Mouse (Mus musculus) neural tube, embryonic 11.5 days (tissue): ENCODE results near the gene Tbx21. TPM values are rescaled to one million over a fixed set of nuclear protein-coding genes. Genes with fewer than 3 reads are reported as not detected.

Source experiments
- ATAC-seq: fragments of 200-750 bp; cut with Nextera tagmentation; 2 replicates; pipeline ENCODE4 v1.8.0; 2017; ENCODE audit warnings: moderate number of reproducible peaks, mild to moderate bottlenecking, moderate TSS enrichment, moderate library complexity; ENCODE audit not compliant: insufficient read depth, low FRiP score, low TSS enrichment
- DNase-seq: peaks from one replicate; pipeline ENCODE4 v3.0.0-alpha.2; 2015; ENCODE audit warnings: low spot score
- H3K27ac ChIP-seq: fragments of 300-500 bp; sonication (generic); 2 replicates; pipeline ENCODE4 v1.5.1; 2014; ENCODE audit warnings: low read depth, mild to moderate bottlenecking, low read length
- H3K27me3 ChIP-seq: fragments of 300-500 bp; sonication (generic); 2 replicates; pipeline ENCODE4 v1.6.1; 2014; ENCODE audit warnings: mild to moderate bottlenecking, low read length, mixed read lengths; ENCODE audit not compliant: control insufficient read depth, insufficient read depth
- H3K36me3 ChIP-seq: fragments of 300-500 bp; sonication (generic); 2 replicates; pipeline ENCODE4 v1.6.1; 2014; ENCODE audit warnings: mild to moderate bottlenecking, low read length, moderate library complexity, mixed read lengths; ENCODE audit not compliant: control insufficient read depth, insufficient read depth
- H3K4me1 ChIP-seq: fragments of 300-500 bp; sonication (generic); 2 replicates; pipeline ENCODE4 v1.6.1; 2014; ENCODE audit warnings: low read length, mixed read lengths; ENCODE audit not compliant: control insufficient read depth, insufficient read depth
- H3K4me2 ChIP-seq: fragments of 300-500 bp; sonication (generic); 2 replicates; pipeline ENCODE4 v1.6.1; 2014; ENCODE audit warnings: low read depth, mild to moderate bottlenecking, moderate library complexity
- H3K4me3 ChIP-seq: fragments of 300-500 bp; sonication (generic); 2 replicates; pipeline ENCODE4 v1.5.1; 2014; ENCODE audit warnings: low read depth, low read length
- H3K9ac ChIP-seq: fragments of 300-500 bp; sonication (generic); 2 replicates; pipeline ENCODE4 v1.6.1; 2014; ENCODE audit warnings: mild to moderate bottlenecking, low read length
- H3K9me3 ChIP-seq: fragments of 300-500 bp; sonication (generic); 2 replicates; pipeline ENCODE4 v1.6.1; 2016; ENCODE audit warnings: low read length; ENCODE audit not compliant: control insufficient read depth
- WGBS: fragments of 180-500 bp; shearing (Covaris S2); extraction: QIAGEN DNeasy Blood & Tissue Kit; methylation state at CpG from one replicate; pipeline ENCODE4 v1.1.7; 2014; 5-methylcytosine and 5-hydroxymethylcytosine counted together
- polyA plus RNA-seq: library from polyadenylated mRNA; unstranded; fragments of >200 nt; fragmentation: Nextera tagmentation; extraction: Ambion mirVana; gene quantifications from 2 replicates; pipeline ENCODE4 v1.2.1, GENCODE M21; 2014

Gene Tbx21
- polyA plus RNA-seq, 1 experiment from 2014 or later, result 0.21 TPM

DNA sequence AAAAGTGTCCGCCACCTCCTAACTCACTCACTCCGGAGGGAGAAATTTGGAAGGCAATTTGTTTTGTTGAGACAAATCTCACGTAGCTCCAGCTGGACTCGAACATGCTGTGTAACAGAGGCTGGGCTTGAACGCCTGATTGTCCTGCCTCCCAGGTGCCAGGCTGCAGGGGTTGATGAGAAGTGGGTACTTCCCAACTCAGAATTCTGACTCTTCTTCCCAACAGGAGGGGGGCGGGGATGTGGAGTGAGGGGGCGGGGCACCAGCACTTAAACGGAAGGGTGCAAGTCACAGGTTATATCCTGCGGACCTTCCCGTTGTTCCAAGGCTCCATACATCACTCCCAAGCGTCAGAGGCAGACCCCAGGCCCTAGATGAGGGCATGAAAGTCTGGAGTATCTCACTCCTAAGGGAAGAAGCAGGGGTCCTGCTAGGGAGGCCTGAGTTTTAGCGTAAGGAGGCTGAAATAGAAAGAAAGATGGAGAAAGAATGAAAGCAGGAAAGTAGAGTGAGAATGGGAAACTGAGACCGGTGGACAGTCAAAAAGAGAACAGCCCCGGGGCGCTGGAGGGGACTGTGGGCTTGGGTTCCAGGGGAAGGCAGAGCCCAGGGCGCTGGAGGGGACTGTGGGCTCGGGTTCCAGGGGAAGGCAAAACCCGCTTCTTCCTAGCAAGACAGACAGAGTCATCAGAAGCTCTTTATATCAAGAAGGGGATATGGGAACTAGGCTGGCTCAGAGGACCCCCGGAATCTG lies 12.5 kb upstream of the Tbx21 start:
- DNase-seq (no peak), ATAC-seq (no peak)
- Histone ChIP-seq H3K4me1 (peaks cover 7% of the 10 kb centered on the region; the same call in 1 of the 2 replicates), H3K4me3 (peak overlapping the region; percentile 33), H3K36me3 (no peaks in the 10 kb centered on the region), H3K27ac (no peak overlapping the region), H3K9ac (no peak overlapping the region), H3K9me3 (no peaks in the 10 kb centered on the region), H3K27me3 (no peaks in the 10 kb centered on the region), H3K4me2 (peak overlapping the region; percentile 90)
- 15% methylated on average over 19 of the region's 19 CpGs for WGBS

DNA sequence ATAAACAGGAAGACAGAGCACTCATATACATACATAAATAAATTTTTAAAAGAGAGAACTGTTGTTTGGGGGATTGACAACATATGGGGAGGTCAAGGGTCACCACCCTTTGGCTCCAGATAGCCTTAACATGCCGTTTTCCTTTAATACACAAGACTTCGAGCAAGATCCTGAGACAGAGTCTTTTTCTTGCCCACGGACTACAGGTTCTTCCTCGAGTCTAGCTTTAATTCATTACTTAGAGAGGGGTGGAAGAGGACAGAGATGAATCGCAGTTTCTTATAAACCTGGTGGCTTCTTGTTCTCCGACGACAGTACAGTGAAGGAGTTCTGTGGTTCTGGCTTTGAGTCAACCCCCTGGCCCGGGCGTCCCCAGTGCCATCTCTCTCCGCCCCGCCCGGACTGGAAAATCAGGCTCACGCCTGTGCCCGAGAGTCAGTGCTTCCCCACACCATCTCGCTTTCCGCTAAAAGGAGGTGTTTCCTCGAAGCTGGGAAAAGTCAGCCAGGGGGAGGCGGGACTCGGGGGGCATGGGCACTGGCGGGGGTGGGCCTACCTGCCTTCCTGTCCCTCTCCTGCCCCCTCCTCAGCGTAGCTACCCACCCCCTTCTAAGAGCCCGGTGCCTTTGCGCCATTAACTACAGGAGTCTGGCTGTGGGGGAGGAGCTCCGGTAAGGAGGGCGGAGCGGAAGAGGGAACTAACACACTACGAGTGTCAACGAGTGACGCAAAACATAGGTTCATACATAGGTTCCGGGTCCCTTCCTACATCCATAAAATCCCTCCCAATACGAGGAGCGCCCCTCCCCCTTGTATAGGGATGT lies 11.7 kb upstream of the Tbx21 start:
- H3K27me3 ChIP-seq, result no peaks in the 10 kb centered on the region
- no peak overlapping the region for H3K27ac ChIP-seq
- no peaks in the 10 kb centered on the region for H3K36me3 ChIP-seq
- peak overlapping the region; percentile 49 for H3K9ac ChIP-seq
- WGBS, result 2% methylated on average over 32 of the region's 32 CpGs
- peaks cover 7% of the 10 kb centered on the region; the same call in 1 of the 2 replicates for H3K4me1 ChIP-seq
- H3K4me2 ChIP-seq, result peak overlapping the region; percentile 90
- no peak for DNase-seq
- no peaks in the 10 kb centered on the region for H3K9me3 ChIP-seq
- ATAC-seq, result no peak
- H3K4me3 ChIP-seq, result peak overlapping the region; percentile 33

DNA sequence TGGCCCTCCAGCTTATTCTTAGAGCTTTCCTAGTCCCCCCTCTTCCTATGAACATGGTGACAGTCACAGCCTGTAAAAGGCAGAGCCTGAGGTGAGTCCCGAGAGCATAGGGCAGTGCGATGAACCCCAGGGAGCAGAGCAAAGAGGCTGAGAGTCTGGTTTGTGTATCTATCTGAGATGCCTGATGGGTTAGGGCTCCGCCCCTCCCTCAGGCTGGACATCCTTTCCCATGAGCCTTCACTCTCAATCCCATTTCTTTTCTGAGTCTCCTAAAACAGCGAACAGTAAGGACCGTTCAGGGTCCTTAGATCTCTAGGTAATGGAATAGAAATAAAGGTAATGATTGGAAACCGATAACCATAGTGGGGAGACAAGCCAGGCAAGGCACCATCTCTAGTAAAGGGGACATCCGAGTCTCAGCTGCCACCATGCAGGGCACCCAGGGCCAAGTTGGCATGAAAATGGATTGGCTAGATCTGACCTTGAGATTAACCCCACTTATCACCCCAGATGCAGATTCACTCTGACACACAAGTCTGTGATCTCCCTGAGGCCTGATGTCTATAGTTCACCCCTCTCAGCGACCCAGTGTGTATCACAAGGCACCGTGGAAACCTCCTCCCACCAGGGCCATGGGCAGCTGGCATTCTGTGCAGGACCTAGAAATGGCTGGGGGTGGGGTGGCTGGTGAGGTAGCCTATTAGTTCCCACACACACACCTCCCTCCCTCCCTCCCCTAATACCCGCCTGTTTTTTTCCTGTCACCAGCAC lies 9.3 kb upstream of the Tbx21 start:
- no peak for DNase-seq
- no peaks in the 10 kb centered on the region for H3K9me3 ChIP-seq
- H3K9ac ChIP-seq, result no peak overlapping the region
- no peak overlapping the region for H3K4me2 ChIP-seq
- H3K4me3 ChIP-seq, result no peak overlapping the region
- H3K36me3 ChIP-seq, result no peaks in the 10 kb centered on the region
- ATAC-seq, result no peak
- H3K27me3 ChIP-seq, result no peaks in the 10 kb centered on the region
- H3K4me1 ChIP-seq, result peaks cover 7% of the 10 kb centered on the region; the same call in 1 of the 2 replicates
- H3K27ac ChIP-seq, result no peak overlapping the region
- WGBS, result 63% methylated on average over 10 of the region's 10 CpGs

DNA sequence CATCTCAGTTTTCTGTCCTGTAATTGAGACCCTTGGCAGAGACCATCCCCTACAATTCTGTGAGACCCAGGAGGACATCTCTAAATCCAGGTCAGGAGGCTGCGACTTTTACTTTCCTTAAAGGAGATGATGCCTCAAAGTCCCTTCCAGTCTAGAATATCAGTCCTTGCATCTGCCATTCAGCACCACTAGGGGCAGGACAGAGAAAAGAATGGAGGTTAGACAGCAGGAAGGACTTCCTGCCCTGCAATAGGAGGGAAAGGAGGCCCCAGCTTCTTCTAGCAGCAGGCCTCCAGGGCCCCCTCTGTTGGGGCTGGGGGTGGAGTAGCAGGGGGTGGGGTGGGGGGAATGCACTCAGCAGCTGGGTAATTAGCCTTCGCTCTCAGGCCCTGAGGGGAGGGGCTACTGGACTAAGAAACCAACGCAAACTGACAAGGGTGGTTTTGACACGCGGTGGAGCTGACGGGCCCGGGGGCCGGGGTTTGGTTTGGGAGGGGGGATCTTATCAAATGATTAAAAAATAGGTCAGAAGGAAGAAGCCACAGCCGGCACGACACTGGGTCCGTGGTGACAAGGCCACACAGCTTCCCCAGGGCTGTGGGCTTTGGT lies 8.3 kb upstream of the Tbx21 start:
- no peak overlapping the region for H3K4me2 ChIP-seq
- no peak overlapping the region for H3K27ac ChIP-seq
- H3K4me3 ChIP-seq, result no peak overlapping the region
- H3K4me1 ChIP-seq, result peaks cover 7% of the 10 kb centered on the region; the same call in 1 of the 2 replicates
- no peaks in the 10 kb centered on the region for H3K9me3 ChIP-seq
- H3K36me3 ChIP-seq, result no peaks in the 10 kb centered on the region
- no peaks in the 10 kb centered on the region for H3K27me3 ChIP-seq
- no peak for ATAC-seq
- WGBS, result 29% methylated on average over 11 of the region's 11 CpGs
- H3K9ac ChIP-seq, result no peak overlapping the region
- no peak for DNase-seq

DNA sequence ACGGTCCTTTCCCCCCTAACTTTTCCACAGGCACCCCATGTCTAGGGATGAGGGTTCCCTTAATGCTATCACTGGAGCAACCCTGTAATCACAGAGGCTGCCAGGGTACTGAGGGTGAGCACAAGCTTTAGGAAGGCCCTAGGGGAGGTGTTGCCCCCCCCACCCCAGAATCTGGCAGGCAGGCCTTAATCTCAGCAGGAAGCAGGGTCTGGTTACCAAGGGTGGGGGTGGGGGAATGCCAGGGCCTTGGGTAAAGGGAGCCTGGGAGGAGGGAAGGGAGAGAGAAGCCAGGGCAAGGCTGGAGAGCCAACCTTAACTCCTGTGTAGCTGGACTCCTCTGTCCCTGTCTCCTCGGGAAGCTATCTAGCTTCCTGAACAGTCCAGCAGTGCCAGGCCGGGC lies 5.5 kb upstream of the Tbx21 start:
- Histone ChIP-seq H3K9me3 (no peaks in the 10 kb centered on the region), H3K27ac (no peak overlapping the region), H3K4me2 (no peak overlapping the region), H3K27me3 (peaks cover 8% of the 10 kb centered on the region), H3K9ac (no peak overlapping the region), H3K36me3 (no peaks in the 10 kb centered on the region), H3K4me3 (no peak overlapping the region), H3K4me1 (0 out of 2 replicates have a peak, but pooled peaks cover 3% of the 10 kb centered on the region)
- no peak for ATAC-seq
- WGBS, result 58% methylated on average over 3 of the region's 3 CpGs
- DNase-seq, result no peak

DNA sequence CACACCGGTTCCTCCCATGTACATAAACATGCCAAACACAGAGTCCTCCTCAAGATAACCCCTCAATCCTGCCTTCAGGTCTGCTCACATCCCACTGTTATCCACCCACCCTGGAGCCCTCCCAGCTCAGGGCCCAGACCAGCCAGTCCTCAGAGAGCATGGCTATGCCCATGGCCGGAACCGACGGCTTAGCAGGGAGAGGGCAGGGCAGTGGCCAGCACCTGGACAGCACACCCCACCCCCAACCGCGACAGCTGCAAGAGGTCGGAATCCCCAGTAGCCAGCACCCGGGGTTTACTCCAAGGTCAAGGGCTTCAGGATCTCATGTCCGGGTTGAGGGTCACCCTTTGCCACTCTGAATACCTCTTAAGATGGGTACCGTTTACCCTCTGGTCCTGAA lies 5.1 kb upstream of the Tbx21 start:
- Histone ChIP-seq H3K9me3 (no peaks in the 10 kb centered on the region), H3K36me3 (no peaks in the 10 kb centered on the region), H3K4me1 (0 out of 2 replicates have a peak, but pooled peaks cover 5% of the 10 kb centered on the region), H3K27ac (no peak overlapping the region), H3K9ac (no peak overlapping the region; the same call in 1 of the 2 replicates), H3K4me3 (no peak overlapping the region), H3K4me2 (no peak overlapping the region), H3K27me3 (peaks cover 12% of the 10 kb centered on the region)
- no peak for DNase-seq
- WGBS, result 51% methylated on average over 8 of the region's 10 CpGs
- no peak for ATAC-seq

DNA sequence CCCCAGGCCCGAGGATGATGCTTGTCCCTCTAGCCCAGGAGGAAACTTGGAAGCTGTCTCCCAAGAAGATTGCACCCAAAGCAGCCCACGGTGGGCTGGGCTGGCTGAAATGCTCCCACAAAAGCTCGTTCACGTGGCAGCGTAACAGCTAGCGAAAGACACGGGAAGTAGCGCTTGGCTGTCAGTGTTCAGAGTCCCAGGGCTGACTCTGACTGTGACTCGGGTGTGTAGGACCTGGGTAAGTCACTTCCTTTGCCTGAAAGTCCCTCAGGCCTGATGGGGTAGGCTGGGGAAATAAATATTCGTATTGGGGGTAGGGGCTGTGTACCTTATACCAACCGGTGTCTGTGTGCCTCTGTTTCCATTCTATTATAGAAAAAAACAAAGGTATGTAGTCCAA lies 666 bp upstream of the Tbx21 start:
- Histone ChIP-seq H3K36me3 (no peaks in the 10 kb centered on the region), H3K4me3 (no peak overlapping the region), H3K27ac (no peak overlapping the region), H3K4me1 (peaks cover 14% of the 10 kb centered on the region; the same call in 1 of the 2 replicates), H3K9me3 (no peaks in the 10 kb centered on the region), H3K27me3 (peaks cover 40% of the 10 kb centered on the region), H3K9ac (no peak overlapping the region), H3K4me2 (peak overlapping the region; percentile 49; the same call in 1 of the 2 replicates)
- no peak for ATAC-seq
- WGBS, result 7% methylated on average over 11 of the region's 11 CpGs
- DNase-seq, result no peak

DNA sequence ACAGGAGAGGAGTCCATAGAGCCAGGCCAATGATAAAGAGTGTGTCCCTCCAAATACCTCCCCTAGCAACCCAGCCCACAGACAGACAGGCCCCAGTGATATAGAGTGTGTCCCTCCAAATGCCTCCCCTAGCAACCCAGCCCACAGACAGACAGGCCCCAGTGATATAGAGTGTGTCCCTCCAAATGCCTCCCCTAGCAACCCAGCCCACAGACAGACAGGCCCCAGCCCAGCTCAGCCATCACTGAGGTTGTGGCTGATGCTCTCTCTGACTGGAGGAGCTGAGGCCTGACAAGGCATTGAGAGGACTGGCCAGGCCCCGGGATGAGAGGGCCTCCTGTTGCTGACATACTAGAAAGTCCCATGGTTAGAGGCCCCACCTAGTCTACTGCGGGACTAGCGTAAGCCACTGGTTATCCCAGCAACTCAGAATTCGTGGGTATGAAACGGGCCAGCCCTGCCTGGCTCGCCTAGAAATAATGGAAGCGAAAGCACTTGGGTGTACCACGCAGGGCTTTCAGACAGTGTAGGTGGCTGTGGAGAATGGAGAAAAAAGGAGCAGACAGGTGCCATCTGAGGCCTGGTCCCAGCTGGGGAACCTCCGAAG lies 2.5 kb downstream of the Tbx21 start:
- peaks cover 40% of the 10 kb centered on the region for H3K27me3 ChIP-seq
- WGBS, result 81% methylated on average over 9 of the region's 9 CpGs

More for the DNA sequence above, 2.5 kb downstream of the Tbx21 start:
- H3K4me3 ChIP-seq, result no peak overlapping the region
- no peak overlapping the region for H3K27ac ChIP-seq
- DNase-seq (no peak), ATAC-seq (no peak)
- no peaks in the 10 kb centered on the region for H3K36me3 ChIP-seq
- no peak overlapping the region for H3K9ac ChIP-seq
- H3K4me1 ChIP-seq, result peaks cover 14% of the 10 kb centered on the region; the same call in 1 of the 2 replicates
- no peak overlapping the region for H3K4me2 ChIP-seq
- H3K9me3 ChIP-seq, result no peaks in the 10 kb centered on the region
